Mouse (Mus musculus): Measurements from ENCODE around the gene Ces3a. TPM values are rescaled to one million over a fixed set of nuclear protein-coding genes. Genes with fewer than 3 reads are reported as not detected.

Gene Ces3a
- polyA plus RNA-seq, 1 experiment from 2014 or later: not detected

Other genes starting within 250 kb of the Ces3a start
- 0.11 TPM in 1 of 2 replicates, not detected in the other for gene Ces2b, start 217.0 kb upstream of the Ces3a start, polyA plus RNA-seq (2016; fragmentation: Nextera tagmentation; extraction: Ambion mirVana)
- gene Ces2c, start 201.5 kb upstream of the Ces3a start, polyA plus RNA-seq (2016; fragmentation: Nextera tagmentation; extraction: Ambion mirVana): not detected in 2 replicates
- gene Ces2e, start 122.3 kb upstream of the Ces3a start, polyA plus RNA-seq (2016; fragmentation: Nextera tagmentation; extraction: Ambion mirVana): not detected in 2 replicates
- gene Ces2f, start 101.2 kb upstream of the Ces3a start, polyA plus RNA-seq (2016; fragmentation: Nextera tagmentation; extraction: Ambion mirVana): 0.09 TPM in 1 of 2 replicates, not detected in the other
- not detected in 2 replicates for gene Ces2g, start 86.9 kb upstream of the Ces3a start, polyA plus RNA-seq (2016; fragmentation: Nextera tagmentation; extraction: Ambion mirVana)
- gene Ces2h, start 47.7 kb upstream of the Ces3a start, polyA plus RNA-seq (2016; fragmentation: Nextera tagmentation; extraction: Ambion mirVana): not detected in 2 replicates
- not detected in 2 replicates for gene Ces3b, start 35.2 kb downstream of the Ces3a start, polyA plus RNA-seq (2016; fragmentation: Nextera tagmentation; extraction: Ambion mirVana)
- gene Ces4a, start 83.2 kb downstream of the Ces3a start, polyA plus RNA-seq (2016; fragmentation: Nextera tagmentation; extraction: Ambion mirVana): not detected in 2 replicates
- 64.9 and 84.6 TPM in 2 replicates for gene Cbfb, start 122.1 kb downstream of the Ces3a start, polyA plus RNA-seq (2016; fragmentation: Nextera tagmentation; extraction: Ambion mirVana)
- gene D230025D16Rik, start 176.5 kb downstream of the Ces3a start, polyA plus RNA-seq (2016; fragmentation: Nextera tagmentation; extraction: Ambion mirVana): 25.4 and 26.6 TPM in 2 replicates
- gene B3gnt9, start 206.6 kb downstream of the Ces3a start, polyA plus RNA-seq (2016; fragmentation: Nextera tagmentation; extraction: Ambion mirVana): 1.4 and 1.7 TPM in 2 replicates
- 11.4 and 12.1 TPM in 2 replicates for gene Tradd, start 216.0 kb downstream of the Ces3a start, polyA plus RNA-seq (2016; fragmentation: Nextera tagmentation; extraction: Ambion mirVana)
- gene Fbxl8, start 216.0 kb downstream of the Ces3a start, polyA plus RNA-seq (2016; fragmentation: Nextera tagmentation; extraction: Ambion mirVana): 0.81 and 1.1 TPM in 2 replicates
- 0.10 TPM in 1 of 2 replicates, not detected in the other for gene Hsf4, start 221.2 kb downstream of the Ces3a start, polyA plus RNA-seq (2016; fragmentation: Nextera tagmentation; extraction: Ambion mirVana)
- gene Nol3, start 227.5 kb downstream of the Ces3a start, polyA plus RNA-seq (2016; fragmentation: Nextera tagmentation; extraction: Ambion mirVana): 0.40 and 0.45 TPM in 2 replicates
- 13.9 and 19.2 TPM in 2 replicates for gene 4931428F04Rik, start 241.3 kb downstream of the Ces3a start, polyA plus RNA-seq (2016; fragmentation: Nextera tagmentation; extraction: Ambion mirVana)
- gene Exoc3l, start 247.5 kb downstream of the Ces3a start, polyA plus RNA-seq (2016; fragmentation: Nextera tagmentation; extraction: Ambion mirVana): 11.5 and 15.1 TPM in 2 replicates
- 144 and 160 TPM in 2 replicates for gene E2f4, start 249.1 kb downstream of the Ces3a start, polyA plus RNA-seq (2016; fragmentation: Nextera tagmentation; extraction: Ambion mirVana)